Comparison of ENCODE assay signal across 18 mouse cellular contexts in genomic region chr2:65848706-65849105, GRCm38 (mm10). TPM values are rescaled to one million over a fixed set of nuclear protein-coding genes. Genes with fewer than 3 reads are reported as not detected.
DNase-seq lines count a peak whose midpoint lies in the region; ATAC-seq and TF ChIP-seq lines count a peak whose summit lies in the region.
"Had no signal": no experiment of that assay in that cellular context is flagged by ENCODE, and none has a peak within 500 bp of the region (broad histone marks: within the 10 kb centered on the region; RNA-seq: fewer than 3 reads in every experiment).

No protein-coding gene starts in this region.

- 26% methylated on average over 8 of the region's 8 CpGs for WGBS in hindbrain, embryonic 16.5 days
- WGBS in neural tube, embryonic 13.5 days = 37% methylated on average over 8 of the region's 8 CpGs

- H3K4me1 ChIP-seq in cortical plate, adult 2 months (ENCODE audit: control insufficient read depth, insufficient read depth, low read length) = no peaks in the 10 kb centered on the region; the same call in 1 of the 2 replicates
- H3K4me1 ChIP-seq in hindbrain, embryonic 16.5 days (ENCODE audit: control insufficient read depth, insufficient read depth, low read depth, low read length) = peaks cover 5% of the 10 kb centered on the region
- peaks cover 36% of the 10 kb centered on the region for H3K4me1 ChIP-seq in neural tube, embryonic 13.5 days (replicated peaks)

- no peaks in the 10 kb centered on the region for H3K36me3 ChIP-seq in hindbrain, embryonic 16.5 days (ENCODE audit: control insufficient read depth, insufficient read depth, low read length)
- H3K36me3 ChIP-seq in neural tube, embryonic 13.5 days = no peaks in the 10 kb centered on the region

- H3K27me3 ChIP-seq in hindbrain, embryonic 16.5 days (replicated peaks; ENCODE audit: control insufficient read depth, insufficient read depth, low read length) = no peaks in the 10 kb centered on the region
- no peaks in the 10 kb centered on the region for H3K27me3 ChIP-seq in neural tube, embryonic 13.5 days

- no peak for TF ChIP-seq CTCF in left cerebral cortex, adult 2 months (IDR thresholded peaks at IDR 0.05)
- TF ChIP-seq CTCF in cortical plate, adult 2 months (IDR thresholded peaks at IDR 0.05; ENCODE audit: extremely low read depth, insufficient read depth, low read length) = no peak

- no peak for DNase-seq in left cerebral cortex, adult 2 months (ENCODE audit: extremely low spot score in 1 of 2, low spot score in 2 of 2)
- DNase-seq in left cerebral cortex, postnatal 36 days (ENCODE audit: low spot score in 2 of 2) = no peak
- DNase-seq in ovary, adult 18-20 months (ENCODE audit: low spot score) = no peak
- DNase-seq in left cerebral cortex, postnatal 10 days (ENCODE audit: extremely low spot score in 1 of 2, low spot score in 2 of 2) = no peak
- no peak for DNase-seq in spleen, postnatal 10 days (ENCODE audit: low spot score in 2 of 2)
- DNase-seq: cerebellum, adult 9-10 months; gastrocnemius, postnatal 10 days; layer of hippocampus, postnatal 36 days; lung, postnatal 14 days; thymus, postnatal 25 days had no signal

- peak overlapping the region; percentile 37; the same call in 1 of the 2 replicates for H3K27ac ChIP-seq in left cerebral cortex, adult 2 months
- H3K27ac ChIP-seq in cortical plate, adult 2 months (ENCODE audit: insufficient read depth, low read length) = no peak overlapping the region
- H3K27ac ChIP-seq in hindbrain, embryonic 16.5 days (ENCODE audit: low read depth, low read length) = peak overlapping the region; percentile 46
- peak overlapping the region; percentile 65 for H3K27ac ChIP-seq in neural tube, embryonic 13.5 days (replicated peaks)
- H3K27ac ChIP-seq: kidney, postnatal 0 days; liver, embryonic 14.5 days had no signal

- H3K4me2 ChIP-seq in hindbrain, embryonic 16.5 days (ENCODE audit: low read length) = peak overlapping the region; percentile 61
- H3K4me2 ChIP-seq in neural tube, embryonic 13.5 days = peak overlapping the region; percentile 65

- peak; percentile 46; the same call in 1 of the 2 replicates for ATAC-seq in hindbrain, embryonic 16.5 days
- ATAC-seq in neural tube, embryonic 13.5 days (ENCODE audit: low read depth) = peak; percentile 48

- peak overlapping the region; percentile 57 for H3K4me3 ChIP-seq in left cerebral cortex, adult 2 months
- peak overlapping the region; percentile 78 for H3K4me3 ChIP-seq in cortical plate, adult 2 months (ENCODE audit: insufficient read depth, low read length)
- peak overlapping the region; percentile 37 for H3K4me3 ChIP-seq in hindbrain, embryonic 16.5 days (ENCODE audit: low read length)
- peak overlapping the region; percentile 30 for H3K4me3 ChIP-seq in neural tube, embryonic 13.5 days

- TF ChIP-seq POLR2A in cortical plate, adult 2 months (IDR thresholded peaks at IDR 0.05; ENCODE audit: extremely low read depth, insufficient read depth, low read length) = no peak

- H3K9ac ChIP-seq in hindbrain, embryonic 16.5 days (ENCODE audit: low read depth, low read length) = peak overlapping the region; percentile 51
- H3K9ac ChIP-seq in neural tube, embryonic 13.5 days = peak overlapping the region; percentile 65
- H3K9ac ChIP-seq: liver, embryonic 14.5 days had no signal

- intact Hi-C loops in left cerebral cortex, adult 2 months (cut with DNase I) = loop anchor here (5.0 kb wide), 1 partner anchor 104 kb away; no protein-coding TSS in a partner anchor
- intact Hi-C loops in left cerebral cortex, postnatal 36 days (cut with DNase I) = loop anchor here (5.0 kb wide), 1 partner anchor 49 kb away; no protein-coding TSS in a partner anchor
- intact Hi-C loops in left cerebral cortex, postnatal 10 days (cut with DNase I) = loop anchor here (5.0 kb wide), 1 partner anchor 49 kb away; no protein-coding TSS in a partner anchor

- H3K9me3 ChIP-seq in hindbrain, embryonic 16.5 days (ENCODE audit: control insufficient read depth, low read length) = no peaks in the 10 kb centered on the region
- H3K9me3 ChIP-seq in neural tube, embryonic 13.5 days = no peaks in the 10 kb centered on the region

RNA-seq across cellular contexts. Expression of gene Csrnp3, which starts 3.1 kb away (rescaled TPM):
- 10 to 100 TPM; 87.5 to 89.2 TPM for total RNA-seq in left cerebral cortex, adult 2 months (2021)
- 10 to 100 TPM; 89.4 to 92.6 TPM for total RNA-seq in left cerebral cortex, postnatal 36 days (2021)
- 35.7 and 36.0 TPM in 2 replicates for polyA plus RNA-seq in cortical plate, adult 2 months (2012; rRNA removed)
- 37.2 and 50.0 TPM in 2 replicates for polyA plus RNA-seq in hindbrain, embryonic 16.5 days (2015; fragmentation: Nextera tagmentation; extraction: Ambion mirVana)
- 33.4 and 42.1 TPM in 2 replicates for polyA plus RNA-seq in neural tube, embryonic 13.5 days (2015; fragmentation: Nextera tagmentation; extraction: Ambion mirVana)
- total RNA-seq in left cerebral cortex, postnatal 10 days (2021) = 100 to 1,000 TPM in 1 of 2 experiments, 10 to 100 TPM in 1; 97.7 to 107 TPM
- total RNA-seq: MEL; monocyte, adult 5-6 weeks had no signal
- polyA plus RNA-seq: C2C12 had no signal
